Mouse (Mus musculus) kidney, adult 2 months (tissue): ENCODE data around the gene Gm20767. TPM values are rescaled to one million over a fixed set of nuclear protein-coding genes. Genes with fewer than 3 reads are reported as not detected.
"Not testable (repeated sequence)": the region's sequence is repeated elsewhere in the genome, so short reads cannot be mapped to it uniquely, and the experiment has no call there.

Experiments used
- DNase-seq: peaks from one replicate; pipeline ENCODE4 v3.0.0; 2021
- H3K27ac ChIP-seq: fragments of 200-500 bp; 2 replicates; pipeline ENCODE4 v1.5.1; 2012; ENCODE audit warnings: low read depth, low read length, control low read depth, inconsistent platforms; ENCODE audit not compliant: insufficient read depth
- H3K27me3 ChIP-seq: fragments of 200-500 bp; replicated peaks from 2 replicates; pipeline ENCODE4 v1.6.1; 2012; ENCODE audit warnings: mild to moderate bottlenecking, moderate library complexity, low read length, inconsistent platforms; ENCODE audit not compliant: control insufficient read depth, insufficient read depth
- H3K36me3 ChIP-seq: fragments of 200-500 bp; 2 replicates; pipeline ENCODE4 v1.6.1; 2012; ENCODE audit warnings: mild to moderate bottlenecking, moderate library complexity, low read length, inconsistent platforms; ENCODE audit not compliant: control insufficient read depth, insufficient read depth
- H3K4me1 ChIP-seq: fragments of 200-500 bp; 2 replicates; pipeline ENCODE4 v1.6.1; 2011; ENCODE audit warnings: low read length; ENCODE audit not compliant: control insufficient read depth, insufficient read depth
- H3K4me3 ChIP-seq: fragments of 200-500 bp; 2 replicates; pipeline ENCODE4 v1.5.1; 2011; ENCODE audit warnings: mild to moderate bottlenecking, low read depth, low read length, control low read depth; ENCODE audit not compliant: insufficient read depth
- WGBS: fragments of 180-500 bp; shearing (Covaris S2); methylation state at CpG from one replicate; pipeline ENCODE4 v1.1.7; 2018; 5-methylcytosine and 5-hydroxymethylcytosine counted together
- polyA plus RNA-seq: library from polyadenylated mRNA; depleted of rRNA; stranded (reverse); fragments of >200 nt; gene quantifications from 2 replicates; pipeline ENCODE4 v1.2.3, GENCODE M21; 2012; rRNA removed

Gm20767 gene
- polyA plus RNA-seq, 1 experiment: not detected

DNA sequence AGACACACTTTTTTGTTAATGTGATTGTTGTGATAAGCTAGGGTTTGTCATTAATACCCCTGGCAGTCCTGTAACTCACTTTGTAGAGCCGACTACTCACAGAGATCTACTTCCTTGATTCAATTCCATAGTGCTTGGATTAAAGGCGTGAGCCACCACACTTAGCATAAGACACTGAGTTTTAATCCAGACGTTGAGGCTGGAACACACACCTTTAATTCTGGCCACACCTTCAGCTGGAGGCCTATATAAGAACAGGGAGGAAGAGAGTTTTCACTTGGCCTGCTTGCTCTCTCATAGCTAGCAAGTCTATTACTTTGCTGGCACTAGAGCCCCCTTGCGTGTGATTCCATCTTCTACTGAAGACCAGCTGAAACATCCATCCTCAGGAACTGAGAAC, 32.1 kb downstream of the Gm20767 start, which contains the start of gene Gm21818:
Gene Gm21818 (plus strand): TSS at position 301 of the 400 bp plus-strand sequence.
- not testable (repeated sequence) for H3K27ac ChIP-seq, H3K4me1 ChIP-seq, H3K4me3 ChIP-seq, DNase-seq, H3K36me3 ChIP-seq, H3K27me3 ChIP-seq
- WGBS: 70% methylated on average over 4 of the region's 4 CpGs

DNA sequence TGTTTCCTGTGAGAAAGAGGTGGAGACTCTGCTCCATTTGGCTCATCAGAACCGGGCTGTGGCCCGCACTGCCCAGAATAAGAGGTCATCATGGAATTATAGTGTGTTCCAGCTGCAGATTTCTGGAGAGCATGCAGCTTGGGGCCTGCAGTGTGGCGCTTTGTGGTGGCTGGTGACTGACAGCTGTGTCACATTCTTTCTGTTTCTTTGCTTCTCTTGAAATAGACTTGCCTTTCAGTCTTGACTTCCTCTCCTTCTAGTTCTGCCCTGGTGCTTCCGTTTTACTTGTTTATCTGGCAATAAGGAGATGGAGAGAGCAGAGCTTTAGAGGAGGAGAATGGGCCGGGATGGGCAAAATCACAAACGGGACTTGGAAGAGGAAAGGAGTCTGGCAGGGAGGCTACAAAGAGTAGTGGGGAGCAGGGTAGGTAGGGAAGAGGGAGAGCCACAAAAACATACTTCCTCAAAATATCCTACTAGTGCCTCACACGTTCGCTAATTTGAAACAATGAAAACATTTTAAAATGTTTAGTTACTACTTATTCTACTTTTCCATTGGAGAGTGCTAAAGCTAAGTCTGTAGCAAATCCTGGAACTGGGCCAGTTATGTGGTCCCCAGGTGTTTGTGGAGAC, 56.3 kb downstream of the Gm20767 start:
- H3K36me3 ChIP-seq, DNase-seq, H3K4me3 ChIP-seq, H3K27me3 ChIP-seq, H3K27ac ChIP-seq, H3K4me1 ChIP-seq: not testable (repeated sequence)
- WGBS: 77% methylated on average over 7 of the region's 8 CpGs

Other genes with a start within 250 kb of the Gm20767 start
- gene Tcstv1, start 245.5 kb upstream of the Gm20767 start, polyA plus RNA-seq: not detected in 2 replicates
- not detected in 2 replicates for gene Gm21761, start 211.0 kb upstream of the Gm20767 start, polyA plus RNA-seq
- not detected in 2 replicates for gene B020031M17Rik, start 189.4 kb upstream of the Gm20767 start, polyA plus RNA-seq
- not detected in 2 replicates for gene Gm36079, start 113.2 kb upstream of the Gm20767 start, polyA plus RNA-seq
- 0.19 and 0.80 TPM in 2 replicates for gene Gm21188, start 88.1 kb upstream of the Gm20767 start, polyA plus RNA-seq
- not detected in 2 replicates for gene Gm21818, start 32.2 kb downstream of the Gm20767 start, polyA plus RNA-seq
- 0.19 and 0.81 TPM in 2 replicates for gene Gm21762, start 75.7 kb downstream of the Gm20767 start, polyA plus RNA-seq
- gene Gm21731, start 98.9 kb downstream of the Gm20767 start, polyA plus RNA-seq: not detected in 2 replicates
- gene AF067061, start 122.9 kb downstream of the Gm20767 start, polyA plus RNA-seq: not detected in 2 replicates
- gene BC147527, start 160.1 kb downstream of the Gm20767 start, polyA plus RNA-seq: 0.11 and 0.78 TPM in 2 replicates
- not detected in 2 replicates for gene Tcstv3, start 176.6 kb downstream of the Gm20767 start, polyA plus RNA-seq